Mouse (Mus musculus): ENCODE measurements around the gene Xylb.

DNA sequence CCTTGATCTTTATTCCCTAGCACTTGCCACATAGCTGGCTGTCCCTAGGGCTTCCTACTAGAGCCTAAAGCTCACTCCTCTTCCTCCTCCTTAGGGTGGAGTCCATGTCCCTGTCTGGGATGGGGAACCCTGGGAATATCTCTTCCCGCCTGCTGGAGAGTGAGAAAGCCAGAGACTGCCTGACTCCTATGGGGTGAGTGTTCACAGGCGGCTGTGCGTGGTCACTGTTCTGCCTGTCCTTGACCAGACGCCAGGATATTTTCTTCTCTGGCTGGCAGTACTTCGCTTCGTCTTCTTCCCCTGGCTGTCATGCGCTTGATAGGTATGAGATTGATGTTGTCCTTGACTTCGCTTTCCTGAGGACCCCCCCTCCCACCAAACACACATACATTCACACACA is 10.8 kb upstream of the Xylb start:
- TF ChIP-seq ZC3H11A (IDR thresholded peaks at IDR 0.05; ENCODE audit: borderline replicate concordance, low read depth, low read length): no peak
- no peak for TF ChIP-seq CHD2 (IDR thresholded peaks at IDR 0.05; ENCODE audit: low read depth, low read length)
- no peak for TF ChIP-seq MAFK (IDR thresholded peaks at IDR 0.05; ENCODE audit: insufficient read depth, low read depth, low read length)
